Mouse (Mus musculus) lung, adult 10 weeks (tissue): ENCODE measurements around the gene Cpne1. TPM values are rescaled to one million over a fixed set of nuclear protein-coding genes. Genes with fewer than 3 reads are reported as not detected.

Experiments used
- polyA plus RNA-seq: library from polyadenylated mRNA; stranded (reverse); fragments of 350-450 nt; fragmentation: Illumina TruSeq; extraction: RNeasy Lipid Tissue Mini Kit (QIAGEN cat#74804); gene quantifications from one replicate; pipeline ENCODE4 v1.2.3, GENCODE M21; 2014; ENCODE audit warnings: low read depth, low replicate concordance; ENCODE audit not compliant: insufficient read depth

Gene Cpne1
- 17.9 TPM for polyA plus RNA-seq

DNA sequence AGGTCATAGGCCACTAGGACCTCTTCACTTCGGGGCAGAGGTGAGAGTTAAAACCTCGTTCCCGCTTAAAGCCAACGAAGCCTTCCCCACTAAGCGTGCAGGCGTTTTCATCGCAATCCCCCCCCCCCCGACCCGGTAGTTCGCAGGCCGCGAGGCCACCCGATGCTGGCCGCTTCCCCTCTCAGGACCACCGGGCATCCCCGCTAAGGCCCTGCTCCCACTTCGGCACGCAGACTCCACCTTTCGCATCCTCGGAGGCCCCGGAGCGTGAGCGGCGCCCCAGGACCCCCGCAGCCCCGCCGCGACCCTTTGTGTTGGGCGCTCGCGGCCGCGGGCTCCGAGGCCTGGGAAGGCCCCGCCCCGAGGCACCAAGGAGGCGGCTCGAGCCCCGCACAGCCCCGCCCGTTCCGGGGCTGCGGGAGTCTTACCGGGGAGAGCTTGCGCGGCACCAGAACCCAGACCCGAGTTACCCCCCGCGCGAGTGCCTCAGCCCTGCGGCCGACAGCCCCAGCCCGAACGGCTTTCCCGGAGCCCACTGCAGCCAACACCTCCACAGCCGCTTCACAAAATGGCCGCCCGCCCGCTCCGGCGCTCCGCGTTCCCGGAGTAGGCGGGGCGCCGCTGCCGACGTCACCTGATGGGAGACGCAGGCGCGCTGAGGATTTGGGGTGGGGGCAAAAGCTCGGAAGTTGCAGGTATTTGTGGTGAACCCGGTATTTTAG is at the start of gene Cpne1, which contains the start of gene Rbm12:
TSS of gene Cpne1 (minus strand) at position 608 of the 722 bp plus-strand sequence.
TSS of gene Rbm12 (minus strand) at position 621 of the 722 bp plus-strand sequence.

DNA sequence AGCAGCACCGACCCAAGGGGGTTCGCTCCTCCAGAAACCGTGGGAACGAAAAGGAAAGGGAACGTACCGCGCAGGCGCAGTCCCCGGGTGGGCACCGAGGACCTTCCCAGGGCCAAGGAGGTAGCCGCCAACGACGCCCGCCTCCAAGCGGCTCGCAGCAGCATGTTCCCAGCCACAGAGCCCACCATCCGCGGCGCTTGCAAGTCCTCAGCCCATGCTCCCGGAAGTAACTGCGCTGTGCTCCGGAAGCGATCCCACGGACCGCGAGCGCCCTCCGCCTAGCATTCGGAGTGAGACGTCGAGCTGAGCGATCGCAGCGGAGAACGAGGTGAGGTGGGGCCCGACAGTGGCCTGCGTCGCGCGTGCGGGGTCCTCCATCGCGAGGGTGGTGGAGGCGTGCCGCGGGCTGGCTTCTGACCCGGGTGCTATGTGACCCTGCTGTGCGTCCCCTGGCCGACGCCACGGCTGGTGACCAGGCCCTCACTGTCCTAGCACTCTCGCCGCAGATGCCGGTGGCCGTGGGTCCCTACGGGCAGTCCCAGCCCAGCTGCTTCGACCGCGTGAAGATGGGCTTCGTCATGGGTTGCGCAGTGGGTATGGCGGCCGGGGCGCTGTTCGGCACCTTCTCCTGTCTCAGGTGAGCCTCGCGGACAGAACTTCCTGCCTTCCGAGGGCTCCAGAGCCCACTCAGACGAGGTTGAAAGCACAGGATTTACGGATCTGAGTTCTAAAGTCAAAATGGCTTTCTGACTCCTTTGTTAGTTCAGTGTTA is 32.4 kb upstream of the Cpne1 start, which contains the start of the genes Romo1 and Nfs1:
TSS of gene Romo1 (plus strand) at position 87 of the 772 bp plus-strand sequence.
TSS of gene Nfs1 (minus strand) at position 234 of the 772 bp plus-strand sequence.

DNA sequence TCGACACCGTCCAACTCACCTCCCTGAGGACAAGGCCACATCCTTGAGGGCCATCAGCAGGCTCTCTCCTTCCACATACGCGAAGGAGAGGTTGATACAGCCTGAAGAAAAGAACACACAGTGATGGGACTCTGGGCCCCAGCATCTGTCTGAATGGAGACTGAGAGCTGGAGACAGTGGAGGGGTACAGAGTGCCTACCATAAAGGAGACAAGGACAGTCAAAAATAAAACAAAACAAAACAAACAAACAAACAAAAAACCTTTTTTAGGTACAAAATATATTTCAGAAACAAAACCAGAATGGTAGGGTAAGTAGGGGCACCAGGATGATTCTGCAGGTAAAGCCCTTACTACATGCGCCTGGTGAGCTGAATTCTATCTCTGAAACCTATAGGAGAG is 15.2 kb upstream of the Cpne1 start, which contains the start of gene Gm28036:
TSS of gene Gm28036 (minus strand) at position 101 of the 400 bp plus-strand sequence.

DNA sequence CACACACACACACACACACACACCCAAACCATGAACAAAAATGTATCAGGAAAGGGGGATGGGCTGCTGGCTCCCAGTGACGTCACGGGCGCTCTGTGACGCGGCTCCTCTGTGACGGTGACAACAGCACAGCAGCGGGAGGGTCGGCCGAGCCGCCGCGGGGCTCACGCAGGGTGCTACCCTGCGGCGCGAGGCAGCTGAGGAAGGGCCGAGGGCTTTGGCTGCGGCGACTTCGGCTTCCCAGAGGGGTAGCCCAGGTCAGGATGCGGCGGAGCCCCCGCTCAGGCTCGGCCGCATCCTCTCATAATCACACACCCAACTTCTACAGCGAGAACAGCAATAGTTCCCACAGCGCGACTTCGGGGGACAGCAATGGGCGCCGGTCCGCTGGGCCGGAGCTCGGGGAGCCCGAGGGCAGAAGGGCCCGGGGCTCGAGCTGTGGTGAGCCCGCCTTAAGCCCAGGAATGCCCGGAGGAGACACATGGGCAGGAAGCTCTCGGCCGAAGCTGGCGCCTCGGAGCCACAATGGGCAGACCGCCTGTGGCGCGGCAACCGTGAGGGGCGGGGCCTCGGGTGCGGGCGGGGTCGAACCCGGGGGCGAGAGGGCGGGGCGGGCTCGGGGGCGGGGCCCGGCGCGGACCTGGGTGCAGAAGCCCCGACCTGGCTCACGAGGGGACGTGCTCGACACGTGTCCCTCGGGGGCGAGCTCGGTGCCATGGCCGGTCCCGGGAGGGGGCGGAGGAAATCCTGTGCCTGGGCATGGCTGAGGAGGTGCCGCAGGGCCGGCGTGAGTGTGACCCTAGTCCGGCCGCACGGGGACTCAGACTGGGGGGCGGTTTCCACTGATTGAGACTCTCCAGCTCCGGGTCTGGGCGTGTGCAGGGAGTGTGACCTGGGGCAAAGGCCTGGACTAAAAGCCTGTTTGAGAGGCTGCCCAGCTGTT is 46.4 kb downstream of the Cpne1 start, which contains the start of gene Spag4:
TSS of gene Spag4 (plus strand) at position 77 of the 943 bp plus-strand sequence.

DNA sequence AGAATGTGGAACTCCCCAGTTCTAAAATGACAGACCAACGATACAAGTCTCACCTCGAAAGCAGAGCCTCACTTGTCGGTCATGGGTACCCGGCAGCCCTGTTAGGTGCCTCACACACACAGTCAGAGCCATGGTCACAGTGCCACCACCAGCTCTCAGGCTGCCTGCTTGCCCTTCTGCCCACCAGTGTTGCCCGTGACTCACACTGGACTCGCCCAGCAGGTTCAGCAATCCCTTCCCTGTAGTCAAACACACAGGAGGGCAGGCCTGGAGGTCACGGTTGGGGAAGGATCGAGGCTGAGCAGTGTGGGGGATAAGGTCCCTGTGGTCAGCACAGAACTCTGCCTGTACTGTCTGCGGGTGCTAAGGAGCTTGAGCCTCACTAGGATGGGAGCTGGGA is 58.9 kb downstream of the Cpne1 start, which contains the start of gene Fer1l4:
TSS of gene Fer1l4 (minus strand) at position 132 of the 400 bp plus-strand sequence.

Other genes starting within 250 kb of the Cpne1 start
- 30.8 TPM for gene Uqcc1, start 181.7 kb downstream of the Cpne1 start, polyA plus RNA-seq
- gene Gm15557, start 171.2 kb downstream of the Cpne1 start, polyA plus RNA-seq, result not detected
- gene Gdf5, start 166.6 kb downstream of the Cpne1 start, polyA plus RNA-seq, result 0.35 TPM
- 3.5 TPM for gene Cep250, start 155.5 kb downstream of the Cpne1 start, polyA plus RNA-seq
- 0.84 TPM for gene 6430550D23Rik, start 104.0 kb downstream of the Cpne1 start, polyA plus RNA-seq
- gene Ergic3, start 103.9 kb downstream of the Cpne1 start, polyA plus RNA-seq, result 130 TPM
- gene Fer1l4, start 59.0 kb downstream of the Cpne1 start, polyA plus RNA-seq, result 0.27 TPM
- 0.41 TPM for gene Spag4, start 46.8 kb downstream of the Cpne1 start, polyA plus RNA-seq
- 5.4 TPM for gene Rbm12, start within 50 bp of the Cpne1 start, polyA plus RNA-seq
- gene Gm28036, start 15.1 kb upstream of the Cpne1 start, polyA plus RNA-seq, result 1.5 TPM
- gene Romo1, start 32.1 kb upstream of the Cpne1 start, polyA plus RNA-seq, result 210 TPM
- gene Nfs1, start 32.2 kb upstream of the Cpne1 start, polyA plus RNA-seq, result 21.1 TPM
- 128 TPM for gene Rbm39, start 68.3 kb upstream of the Cpne1 start, polyA plus RNA-seq
- 6.3 TPM for gene Phf20, start 84.5 kb upstream of the Cpne1 start, polyA plus RNA-seq
- 2.6 TPM for gene Cnbd2, start 200.3 kb upstream of the Cpne1 start, polyA plus RNA-seq
- 42.7 TPM for gene Scand1, start 200.7 kb upstream of the Cpne1 start, polyA plus RNA-seq